Mouse (Mus musculus) neural tube, embryonic 14.5 days (tissue): ENCODE results near the gene Fabp6. TPM values are rescaled to one million over a fixed set of nuclear protein-coding genes. Genes with fewer than 3 reads are reported as not detected.
A peak's percentile ranks its signal among the peaks of the same experiment; 100 is the strongest.

Source experiments
- ATAC-seq: fragments of 200-750 bp; cut with Nextera tagmentation; 2 replicates; pipeline ENCODE4 v1.8.0; 2017; ENCODE audit warnings: low read depth, mild to moderate bottlenecking, moderate TSS enrichment, moderate library complexity
- H3K27ac ChIP-seq: fragments of 300-500 bp; sonication (generic); 2 replicates; pipeline ENCODE4 v1.5.1; 2014; ENCODE audit warnings: low read depth, mild to moderate bottlenecking, control low read depth, low read length, moderate library complexity, mixed read lengths
- H3K27me3 ChIP-seq: fragments of 300-500 bp; sonication (generic); 2 replicates; pipeline ENCODE4 v1.6.1; 2014; ENCODE audit warnings: low read length; ENCODE audit not compliant: control insufficient read depth, insufficient read depth
- H3K36me3 ChIP-seq: fragments of 300-500 bp; sonication (generic); 2 replicates; pipeline ENCODE4 v1.6.1; 2014; ENCODE audit warnings: low read length, mixed read lengths; ENCODE audit not compliant: control insufficient read depth, insufficient read depth
- H3K4me1 ChIP-seq: fragments of 300-500 bp; sonication (generic); 2 replicates; pipeline ENCODE4 v1.6.1; 2014; ENCODE audit warnings: low read length; ENCODE audit not compliant: control insufficient read depth, insufficient read depth
- H3K4me2 ChIP-seq: fragments of 300-500 bp; sonication (generic); 2 replicates; pipeline ENCODE4 v1.6.1; 2014; ENCODE audit warnings: mild to moderate bottlenecking, low read depth, low read length, control low read depth
- H3K4me3 ChIP-seq: fragments of 300-500 bp; sonication (generic); 2 replicates; pipeline ENCODE4 v1.5.1; 2014; ENCODE audit warnings: low read depth, low read length, control low read depth, mixed read lengths
- H3K9ac ChIP-seq: fragments of 300-500 bp; sonication (generic); replicated peaks from 2 replicates; pipeline ENCODE4 v1.6.1; 2014; ENCODE audit warnings: low read depth, mild to moderate bottlenecking, control low read depth, low read length, mixed read lengths
- H3K9me3 ChIP-seq: fragments of 300-500 bp; sonication (generic); 2 replicates; pipeline ENCODE4 v1.6.1; 2016; ENCODE audit warnings: low read length; ENCODE audit not compliant: control insufficient read depth
- WGBS: fragments of 180-500 bp; shearing (Covaris S2); extraction: QIAGEN DNeasy Blood & Tissue Kit; methylation state at CpG from one replicate; pipeline ENCODE4 v1.1.7; 2014; 5-methylcytosine and 5-hydroxymethylcytosine counted together
- polyA plus RNA-seq: library from polyadenylated mRNA; unstranded; fragments of >200 nt; fragmentation: Nextera tagmentation; extraction: Ambion mirVana; gene quantifications from 2 replicates; pipeline ENCODE4 v1.2.1, GENCODE M21; 2014

Fabp6 gene
- polyA plus RNA-seq, 1 experiment from 2014 or later, result not detected

- H3K27ac ChIP-seq, result no peak overlapping the region
- ATAC-seq, result peak; percentile 32; the same call in 1 of the 2 replicates
- WGBS, result 66% methylated on average over 11 of the region's 11 CpGs
- H3K27me3 ChIP-seq, result no peaks in the 10 kb centered on the region
- no peaks in the 10 kb centered on the region for H3K9me3 ChIP-seq
- H3K4me3 ChIP-seq, result no peak overlapping the region
- H3K9ac ChIP-seq, result no peak overlapping the region
- H3K4me1 ChIP-seq, result peaks cover 6% of the 10 kb centered on the region
- H3K36me3 ChIP-seq, result peaks cover 3% of the 10 kb centered on the region; the same call in 1 of the 2 replicates
- H3K4me2 ChIP-seq, result no peak overlapping the region
Measured at GRCm38 (mm10) chr11:43577713-43578478, 23.4 kb downstream of the Fabp6 start.

GRCm38 (mm10) chr11:43575376-43576151, 25.8 kb downstream of the Fabp6 start:
- H3K36me3 ChIP-seq, result peaks cover 3% of the 10 kb centered on the region; the same call in 1 of the 2 replicates
- peak overlapping the region; percentile 58 for H3K27ac ChIP-seq
- H3K4me2 ChIP-seq, result no peak overlapping the region; the same call in 1 of the 2 replicates
- no peaks in the 10 kb centered on the region for H3K27me3 ChIP-seq
- 12% methylated on average over 9 of the region's 9 CpGs for WGBS
- H3K4me1 ChIP-seq, result peaks cover 6% of the 10 kb centered on the region
- no peak overlapping the region for H3K4me3 ChIP-seq
- peak overlapping the region; percentile 26; the same call in 1 of the 2 replicates for H3K9ac ChIP-seq
- ATAC-seq, result peak; percentile 78
- no peaks in the 10 kb centered on the region for H3K9me3 ChIP-seq

GRCm38 (mm10) chr11:43575061-43575375, 26.3 kb downstream of the Fabp6 start:
- peak overlapping the region; percentile 26; the same call in 1 of the 2 replicates for H3K9ac ChIP-seq
- 23% methylated on average over 3 of the region's 3 CpGs for WGBS

GRCm38 (mm10) chr11:43569595-43569994, 31.7 kb downstream of the Fabp6 start:
- no peak overlapping the region for H3K27ac ChIP-seq
- WGBS, result 71% methylated on average over 11 of the region's 11 CpGs
- 0 out of 2 replicates have a peak, but pooled peaks have one; percentile 41 for ATAC-seq

More at GRCm38 (mm10) chr11:43575061-43575375, 26.3 kb downstream of the Fabp6 start:
- H3K27ac ChIP-seq, result peak overlapping the region; percentile 58
- H3K4me1 ChIP-seq, result peaks cover 6% of the 10 kb centered on the region
- no peak overlapping the region; the same call in 1 of the 2 replicates for H3K4me2 ChIP-seq
- H3K27me3 ChIP-seq, result no peaks in the 10 kb centered on the region
- H3K36me3 ChIP-seq, result peaks cover 1% of the 10 kb centered on the region; the same call in 1 of the 2 replicates
- ATAC-seq, result no peak
- no peak overlapping the region for H3K4me3 ChIP-seq
- H3K9me3 ChIP-seq, result no peaks in the 10 kb centered on the region

GRCm38 (mm10) chr11:43569188-43569587, 32.2 kb downstream of the Fabp6 start:
- H3K9ac ChIP-seq, result no peak overlapping the region
- ATAC-seq, result no peak
- H3K4me2 ChIP-seq, result no peak overlapping the region
- H3K4me1 ChIP-seq, result peaks cover 7% of the 10 kb centered on the region
- no peaks in the 10 kb centered on the region for H3K27me3 ChIP-seq
- WGBS, result 81% methylated on average over 5 of the region's 5 CpGs
- H3K9me3 ChIP-seq, result no peaks in the 10 kb centered on the region
- no peak overlapping the region for H3K27ac ChIP-seq
- no peaks in the 10 kb centered on the region for H3K36me3 ChIP-seq
- H3K4me3 ChIP-seq, result no peak overlapping the region

More at GRCm38 (mm10) chr11:43569595-43569994, 31.7 kb downstream of the Fabp6 start:
- Histone ChIP-seq H3K36me3 (no peaks in the 10 kb centered on the region), H3K4me3 (no peak overlapping the region), H3K9ac (no peak overlapping the region), H3K4me2 (no peak overlapping the region), H3K9me3 (no peaks in the 10 kb centered on the region), H3K27me3 (no peaks in the 10 kb centered on the region), H3K4me1 (peaks cover 7% of the 10 kb centered on the region)

GRCm38 (mm10) chr11:43568263-43568662, 33.1 kb downstream of the Fabp6 start:
- Histone ChIP-seq H3K4me3 (no peak overlapping the region), H3K4me1 (peaks cover 7% of the 10 kb centered on the region), H3K4me2 (no peak overlapping the region), H3K27me3 (no peaks in the 10 kb centered on the region), H3K9ac (no peak overlapping the region), H3K36me3 (no peaks in the 10 kb centered on the region), H3K9me3 (no peaks in the 10 kb centered on the region), H3K27ac (no peak overlapping the region)
- 68% methylated on average over 5 of the region's 5 CpGs for WGBS
- no peak for ATAC-seq

GRCm38 (mm10) chr11:43566696-43567095, 34.6 kb downstream of the Fabp6 start:
- Histone ChIP-seq H3K4me3 (no peak overlapping the region), H3K4me2 (no peak overlapping the region), H3K9me3 (no peaks in the 10 kb centered on the region), H3K4me1 (peaks cover 7% of the 10 kb centered on the region), H3K27me3 (no peaks in the 10 kb centered on the region), H3K9ac (no peak overlapping the region), H3K27ac (no peak overlapping the region), H3K36me3 (no peaks in the 10 kb centered on the region)
- no peak for ATAC-seq
- WGBS, result 76% methylated on average over 5 of the region's 5 CpGs

- Histone ChIP-seq H3K27ac (0 out of 2 replicates have a peak overlapping the region, but pooled peaks have one; percentile 18), H3K36me3 (no peaks in the 10 kb centered on the region), H3K4me2 (no peak overlapping the region), H3K9me3 (no peaks in the 10 kb centered on the region), H3K9ac (no peak overlapping the region), H3K4me3 (no peak overlapping the region), H3K4me1 (peaks cover 7% of the 10 kb centered on the region), H3K27me3 (no peaks in the 10 kb centered on the region)
- WGBS, result 18% methylated on average over 8 of the region's 8 CpGs
- peak; percentile 5; the same call in 1 of the 2 replicates for ATAC-seq
Measured at GRCm38 (mm10) chr11:43565852-43566251, 35.5 kb downstream of the Fabp6 start.
